Mouse (Mus musculus) liver, embryonic 14.5 days (tissue): ENCODE results near the gene Gm11084. TPM values are rescaled to one million over a fixed set of nuclear protein-coding genes. Genes with fewer than 3 reads are reported as not detected.

Experiments used
- ATAC-seq: fragments of 200-750 bp; cut with Nextera tagmentation; 2 replicates; pipeline ENCODE4 v1.8.0; 2017; ENCODE audit warnings: moderate number of reproducible peaks, mild to moderate bottlenecking, moderate library complexity; ENCODE audit not compliant: insufficient read depth
- DNase-seq, 3 experiments: peaks; one replicate each; pipeline ENCODE4 v3.0.0-alpha.2; 2012 to 2013; ENCODE audit warnings: low read depth in 3 of 3, low spot score in 3 of 3
- H3K27ac ChIP-seq: fragments of 300-500 bp; sonication (generic); 2 replicates; pipeline ENCODE4 v1.5.1; 2014; ENCODE audit warnings: moderate library complexity, mild to moderate bottlenecking, control low read depth, inconsistent platforms
- H3K27me3 ChIP-seq: fragments of 300-500 bp; sonication (generic); 2 replicates; pipeline ENCODE4 v1.6.1; 2014; ENCODE audit warnings: mild to moderate bottlenecking, low read length, moderate library complexity; ENCODE audit not compliant: control insufficient read depth, insufficient read depth
- H3K36me3 ChIP-seq: fragments of 300-500 bp; sonication (generic); replicated peaks from 2 replicates; pipeline ENCODE4 v1.6.1; 2014; ENCODE audit warnings: low read depth; ENCODE audit not compliant: control insufficient read depth, insufficient read depth
- H3K4me1 ChIP-seq, 2 experiments: fragments of 200-500 bp in 1 of 2; fragments of 300-500 bp in 1 of 2; sonication (generic) in 1 of 2; replicated peaks; 2 replicates each; pipeline ENCODE4 v1.6.1; 2012 to 2014; ENCODE audit warnings: antibody characterized with exemption in 1 of 2, inconsistent platforms in 1 of 2, low read length in 1 of 2; ENCODE audit not compliant: control insufficient read depth in 2 of 2, insufficient read depth in 2 of 2
- H3K4me2 ChIP-seq: fragments of 300-500 bp; sonication (generic); 2 replicates; pipeline ENCODE4 v1.6.1; 2014; ENCODE audit warnings: low read depth, mild to moderate bottlenecking, control low read depth, moderate library complexity
- H3K4me3 ChIP-seq, 2 experiments: fragments of 200-500 bp in 1 of 2; fragments of 300-500 bp in 1 of 2; sonication (generic) in 1 of 2; 2 replicates each; pipeline ENCODE4 v1.5.1; 2012 to 2014; ENCODE audit warnings: low read depth in 2 of 2, low read length in 2 of 2, mild to moderate bottlenecking in 2 of 2, control low read depth in 1 of 2, inconsistent platforms in 1 of 2, moderate library complexity in 1 of 2; ENCODE audit not compliant: insufficient read depth in 1 of 2
- H3K9ac ChIP-seq: fragments of 300-500 bp; sonication (generic); replicated peaks from 2 replicates; pipeline ENCODE4 v1.6.1; 2014; ENCODE audit warnings: mild to moderate bottlenecking, control low read depth, moderate library complexity
- H3K9me3 ChIP-seq: fragments of 300-500 bp; sonication (generic); 2 replicates; pipeline ENCODE4 v1.6.1; 2016; ENCODE audit warnings: low read length, mixed read lengths; ENCODE audit not compliant: control insufficient read depth
- CTCF ChIP-seq: IDR thresholded peaks from 2 replicates; pipeline ENCODE4 v1.5.1; 2016; ENCODE audit warnings: antibody characterized with exemption, low read depth, control low read depth
- EP300 ChIP-seq: IDR thresholded peaks from 2 replicates; pipeline ENCODE4 v1.6.1; 2016; ENCODE audit warnings: antibody characterized with exemption, low read depth
- WGBS: fragments of 180-500 bp; shearing (Covaris S2); extraction: QIAGEN DNeasy Blood & Tissue Kit; methylation state at CpG from one replicate; pipeline ENCODE4 v1.1.7; 2014; ENCODE audit not compliant: insufficient replicate concordance; 5-methylcytosine and 5-hydroxymethylcytosine counted together
- polyA plus RNA-seq, 2 experiments: library from polyadenylated mRNA; depleted of rRNA in 1 of 2; stranded (reverse) in 1 of 2; unstranded in 1 of 2; fragments of >200 nt; fragmentation: Nextera tagmentation in 1 of 2; extraction: Ambion mirVana in 1 of 2; gene quantifications; 2 replicates each; pipeline versions ENCODE4 v1.2.1 to v1.2.3; 2012 to 2014

Gene Gm11084
- polyA plus RNA-seq, 2 experiments: not detected

- ATAC-seq: peak; percentile 75
- WGBS: 35% methylated on average over 6 of the region's 6 CpGs
- H3K4me3 ChIP-seq: no peak overlapping the region
- no peaks in the 10 kb centered on the region for H3K36me3 ChIP-seq
- peaks cover 46 to 59% of the 10 kb centered on the region in 2 experiments for H3K4me1 ChIP-seq
- TF ChIP-seq EP300: no peak
- TF ChIP-seq CTCF: no peak
- H3K9me3 ChIP-seq: no peaks in the 10 kb centered on the region
- H3K9ac ChIP-seq: no peak overlapping the region; the same call in 1 of the 2 replicates
- no peaks in the 10 kb centered on the region for H3K27me3 ChIP-seq
- H3K4me2 ChIP-seq: peak overlapping the region; percentile 47
- DNase-seq: no peak
- H3K27ac ChIP-seq: peak overlapping the region; percentile 83
Measured at GRCm38 (mm10) chr2:73002451-73002850, 15.9 kb upstream of the Gm11084 start.

GRCm38 (mm10) chr2:73001994-73002393 lies 15.5 kb upstream of the Gm11084 start:
- peak overlapping the region; percentile 27 for H3K9ac ChIP-seq
- H3K4me1 ChIP-seq: peaks cover 49 to 59% of the 10 kb centered on the region in 2 experiments
- H3K4me3 ChIP-seq: peak overlapping the region in 1 of 2 experiments; percentile 14; a peak in 1 of 4 replicates
- no peaks in the 10 kb centered on the region for H3K9me3 ChIP-seq
- 21% methylated on average over 5 of the region's 5 CpGs for WGBS
- DNase-seq (peak; percentile 64 to 83 (median 69)), ATAC-seq (peak; percentile 91)
- peak overlapping the region; percentile 47 for H3K4me2 ChIP-seq
- H3K36me3 ChIP-seq: no peaks in the 10 kb centered on the region
- peak overlapping the region; percentile 83 for H3K27ac ChIP-seq
- no peaks in the 10 kb centered on the region for H3K27me3 ChIP-seq
- TF ChIP-seq CTCF (no peak), EP300 (peak; percentile 62)

- Histone ChIP-seq H3K4me3 (no peak overlapping the region), H3K9ac (no peak overlapping the region; the same call in 1 of the 2 replicates), H3K4me1 (peaks cover 48 to 59% of the 10 kb centered on the region in 2 experiments), H3K27ac (no peak overlapping the region; the same call in 1 of the 2 replicates), H3K36me3 (no peaks in the 10 kb centered on the region), H3K9me3 (no peaks in the 10 kb centered on the region), H3K27me3 (no peaks in the 10 kb centered on the region), H3K4me2 (peak overlapping the region; percentile 33; the same call in 1 of the 2 replicates)
- no peak for DNase-seq
- 31% methylated on average over 8 of the region's 8 CpGs for WGBS
- no peak for TF ChIP-seq EP300
- no peak for TF ChIP-seq CTCF
- no peak for ATAC-seq
Measured at GRCm38 (mm10) chr2:73000194-73000593, 13.7 kb upstream of the Gm11084 start.

GRCm38 (mm10) chr2:72997586-72997985 lies 11.1 kb upstream of the Gm11084 start:
- no peak for DNase-seq
- H3K4me1 ChIP-seq: peaks cover 32 to 36% of the 10 kb centered on the region in 2 experiments
- H3K4me2 ChIP-seq: no peak overlapping the region
- no peaks in the 10 kb centered on the region for H3K9me3 ChIP-seq
- TF ChIP-seq CTCF (no peak), EP300 (no peak)
- 77% methylated on average over 4 of the region's 4 CpGs for WGBS
- no peak overlapping the region for H3K4me3 ChIP-seq
- H3K9ac ChIP-seq: no peak overlapping the region
- H3K27me3 ChIP-seq: no peaks in the 10 kb centered on the region
- ATAC-seq: no peak
- peak overlapping the region; percentile 30; the same call in 1 of the 2 replicates for H3K27ac ChIP-seq
- H3K36me3 ChIP-seq: no peaks in the 10 kb centered on the region

- Histone ChIP-seq H3K9me3 (no peaks in the 10 kb centered on the region), H3K4me2 (peak overlapping the region; percentile 28), H3K27ac (no peak overlapping the region), H3K36me3 (no peaks in the 10 kb centered on the region), H3K27me3 (no peaks in the 10 kb centered on the region), H3K4me1 (peaks cover 25 to 29% of the 10 kb centered on the region in 2 experiments), H3K4me3 (no peak overlapping the region), H3K9ac (peak overlapping the region; percentile 43; the same call in 1 of the 2 replicates)
- ATAC-seq (no peak), DNase-seq (no peak)
- TF ChIP-seq EP300 (no peak), CTCF (no peak)
- WGBS: 39% methylated on average over 9 of the region's 9 CpGs
Measured at GRCm38 (mm10) chr2:72996808-72997378, 10.4 kb upstream of the Gm11084 start.
